Mouse (Mus musculus) c-Kit-negative CD71-positive TER-119-positive erythroid progenitor cells, embryonic 14.5 days (primary cell): ENCODE results near the gene Fbxw7.

Experiments used
- DNase-seq: peaks from one replicate; pipeline ENCODE4 v3.0.0-alpha.2; 2013; ENCODE audit warnings: low read depth, low spot score

Gene Fbxw7

GRCm38 (mm10) chr3:85024817-85025705 is 210.0 kb downstream of the Fbxw7 start:
- DNase-seq = no peak
